Mouse (Mus musculus) megakaryocyte, embryonic 14.5 days (primary cell): ENCODE data around the gene Fam219a. TPM values are rescaled to one million over a fixed set of nuclear protein-coding genes. Genes with fewer than 3 reads are reported as not detected.

Experiments
- H3K27me3 ChIP-seq: replicated peaks from 2 replicates; pipeline ENCODE3; 2012; ENCODE audit warnings: inconsistent platforms
- H3K36me3 ChIP-seq: replicated peaks from 2 replicates; pipeline ENCODE3; 2012; ENCODE audit warnings: low read length, inconsistent platforms, mixed read lengths
- H3K4me1 ChIP-seq: 2 replicates; pipeline ENCODE4 v1.6.1; 2012; ENCODE audit warnings: inconsistent platforms
- H3K4me3 ChIP-seq: replicated peaks from 2 replicates; pipeline ENCODE3; 2012; ENCODE audit warnings: moderate library complexity, mild to moderate bottlenecking, inconsistent platforms
- H3K9me3 ChIP-seq: 2 replicates; pipeline ENCODE4 v1.6.1; 2012; ENCODE audit warnings: inconsistent platforms
- FLI1 ChIP-seq: IDR thresholded peaks from 2 replicates; pipeline ENCODE4 v1.6.1; 2012; ENCODE audit warnings: low read length, inconsistent platforms, mixed read lengths
- GATA1 ChIP-seq: IDR thresholded peaks from 3 replicates; pipeline ENCODE4 v1.6.1; 2012; ENCODE audit warnings: mixed read lengths, low read length, inconsistent platforms, borderline replicate concordance
- polyA plus RNA-seq: library from polyadenylated mRNA; stranded (reverse); fragments of >175 nt; gene quantifications from 2 replicates; pipeline ENCODE4 v1.2.3, GENCODE M21; 2012; ENCODE audit warnings: low replicate concordance; ENCODE audit not compliant: insufficient read depth

Fam219a gene
- polyA plus RNA-seq, 1 experiment, result 13.5 TPM

GRCm38 (mm10) chr4:41498921-41499391 lies 70.4 kb downstream of the Fam219a start:
- Histone ChIP-seq H3K4me3 (peak overlapping the region; percentile 76), H3K27me3 (peaks cover 93% of the 10 kb centered on the region), H3K9me3 (peaks cover 14% of the 10 kb centered on the region; the same call in 1 of the 2 replicates), H3K36me3 (no peaks in the 10 kb centered on the region), H3K4me1 (peaks cover 32% of the 10 kb centered on the region)
- TF ChIP-seq FLI1, result no peak
- no peak for TF ChIP-seq GATA1

DNA sequence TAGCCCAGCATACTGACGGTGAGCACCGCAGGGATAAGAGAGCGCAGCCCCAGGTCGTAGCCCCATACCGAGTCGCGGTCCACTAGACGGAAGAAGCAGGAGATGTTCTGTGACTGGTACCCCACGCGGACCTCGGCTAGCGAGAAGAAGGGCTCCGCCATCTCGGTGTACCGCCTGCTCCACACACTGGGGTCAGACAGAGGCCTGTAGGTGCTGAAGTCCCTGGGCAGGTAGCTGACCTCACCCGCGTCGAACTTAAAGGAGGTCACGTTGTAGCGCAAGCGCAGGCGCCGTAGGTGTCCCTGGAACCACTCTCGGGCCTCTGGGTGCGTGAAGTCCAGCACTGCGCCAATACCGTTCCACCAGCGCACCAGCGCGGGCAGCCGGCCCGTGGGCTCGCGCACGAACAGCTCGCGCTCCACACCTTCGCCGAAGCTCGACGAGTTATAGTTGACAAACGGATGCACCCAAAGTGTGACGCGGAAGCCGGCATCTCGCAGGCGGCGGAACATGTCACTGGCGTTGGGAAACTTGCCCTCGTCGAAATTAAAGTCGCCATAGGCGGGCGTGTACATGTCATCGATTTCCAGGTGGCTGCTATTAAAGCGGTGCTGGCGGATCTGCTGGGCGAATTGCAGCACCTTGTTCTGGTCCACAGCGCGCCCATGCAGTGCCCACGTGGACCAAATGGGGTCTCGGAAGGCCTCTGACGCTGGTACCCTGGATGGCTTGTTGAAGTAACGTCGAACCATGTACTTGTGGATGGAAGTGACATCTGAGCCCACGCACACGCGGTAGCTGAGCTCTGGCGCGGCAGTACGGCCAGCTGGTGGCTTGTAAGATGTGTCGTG lies 71.1 kb downstream of the Fam219a start:
- peaks cover 97% of the 10 kb centered on the region for H3K27me3 ChIP-seq
- H3K4me1 ChIP-seq, result peaks cover 31% of the 10 kb centered on the region
- H3K36me3 ChIP-seq, result no peaks in the 10 kb centered on the region
- TF ChIP-seq GATA1 (no peak), FLI1 (no peak)
- H3K4me3 ChIP-seq, result peak overlapping the region; percentile 76
- H3K9me3 ChIP-seq, result peaks cover 10% of the 10 kb centered on the region; the same call in 1 of the 2 replicates

DNA sequence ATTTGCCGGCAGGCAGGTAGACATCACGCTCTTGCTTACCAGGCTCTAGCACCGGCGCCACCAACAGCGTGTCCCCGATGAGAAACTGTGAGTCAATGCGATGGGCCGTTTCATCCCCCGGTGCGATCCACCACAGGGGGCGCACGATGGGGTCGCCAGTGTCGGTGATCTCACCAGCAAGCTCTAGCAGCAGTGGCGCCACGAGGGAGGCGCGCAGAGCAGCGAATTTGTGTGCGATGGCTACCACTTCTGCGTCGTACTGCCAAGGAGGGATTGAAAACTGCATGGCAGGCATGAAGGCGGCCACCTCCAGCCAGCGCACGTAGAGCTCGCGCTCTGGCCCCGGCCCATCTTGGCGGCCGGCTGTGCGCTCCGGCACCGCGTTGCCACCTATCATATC lies 71.8 kb downstream of the Fam219a start:
- H3K4me1 ChIP-seq, result peaks cover 24% of the 10 kb centered on the region
- no peaks in the 10 kb centered on the region for H3K36me3 ChIP-seq
- H3K9me3 ChIP-seq, result peaks cover 9% of the 10 kb centered on the region; the same call in 1 of the 2 replicates
- TF ChIP-seq GATA1 (no peak), FLI1 (no peak)
- H3K4me3 ChIP-seq, result peak overlapping the region; percentile 69
- H3K27me3 ChIP-seq, result peaks cover 96% of the 10 kb centered on the region

DNA sequence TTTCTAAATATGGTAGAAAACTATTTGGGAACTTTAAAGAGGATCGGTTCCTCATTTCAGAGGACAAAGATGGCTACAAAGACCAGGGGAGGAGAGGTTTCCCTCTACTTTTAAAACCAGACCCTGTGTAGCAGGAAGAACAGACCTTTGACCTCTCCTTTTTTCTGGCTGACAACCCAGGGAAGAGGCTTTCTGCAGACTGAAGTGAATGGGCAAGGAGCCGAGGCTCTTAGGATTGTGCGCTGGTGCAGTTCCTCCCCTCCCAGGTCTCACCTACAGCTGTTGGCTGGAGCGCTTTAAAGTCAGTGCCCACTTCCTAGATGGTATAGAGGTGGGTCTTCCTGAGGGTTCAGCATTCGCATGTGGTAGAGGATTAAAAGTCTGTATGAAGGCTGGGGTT lies 72.3 kb downstream of the Fam219a start:
- Histone ChIP-seq H3K9me3 (peaks cover 9% of the 10 kb centered on the region; the same call in 1 of the 2 replicates), H3K36me3 (no peaks in the 10 kb centered on the region), H3K4me3 (no peak overlapping the region), H3K4me1 (peaks cover 21% of the 10 kb centered on the region), H3K27me3 (peaks cover 91% of the 10 kb centered on the region)
- TF ChIP-seq FLI1 (no peak), GATA1 (no peak)

- H3K9me3 ChIP-seq, result peaks cover 9% of the 10 kb centered on the region; the same call in 1 of the 2 replicates
- H3K4me3 ChIP-seq, result no peak overlapping the region
- H3K36me3 ChIP-seq, result no peaks in the 10 kb centered on the region
- TF ChIP-seq FLI1 (no peak), GATA1 (no peak)
- H3K27me3 ChIP-seq, result peaks cover 79% of the 10 kb centered on the region
- peaks cover 21% of the 10 kb centered on the region for H3K4me1 ChIP-seq
These were observed 73.5 kb downstream of the Fam219a start for GRCm38 (mm10) chr4:41495850-41496249.

DNA sequence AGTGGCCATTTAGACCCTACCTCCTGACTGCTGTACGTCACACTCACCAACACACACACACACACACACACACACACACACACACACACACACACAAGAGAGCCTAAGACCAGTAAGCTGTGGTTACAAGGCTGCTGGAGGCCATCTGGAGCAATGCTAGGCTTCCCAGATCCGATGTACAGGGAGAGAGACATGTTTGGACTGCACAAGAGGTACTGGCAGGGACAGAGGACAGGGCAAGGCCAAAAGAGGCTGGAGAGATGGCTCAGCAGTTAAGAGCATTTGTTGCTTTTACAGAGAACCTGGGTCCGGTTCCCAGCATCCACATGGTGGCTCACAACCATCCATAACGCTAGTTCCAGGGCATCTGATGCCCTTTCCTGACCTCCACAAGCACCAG lies 74.3 kb downstream of the Fam219a start:
- TF ChIP-seq GATA1 (no peak), FLI1 (no peak)
- peaks cover 73% of the 10 kb centered on the region for H3K27me3 ChIP-seq
- peaks cover 21% of the 10 kb centered on the region for H3K4me1 ChIP-seq

DNA sequence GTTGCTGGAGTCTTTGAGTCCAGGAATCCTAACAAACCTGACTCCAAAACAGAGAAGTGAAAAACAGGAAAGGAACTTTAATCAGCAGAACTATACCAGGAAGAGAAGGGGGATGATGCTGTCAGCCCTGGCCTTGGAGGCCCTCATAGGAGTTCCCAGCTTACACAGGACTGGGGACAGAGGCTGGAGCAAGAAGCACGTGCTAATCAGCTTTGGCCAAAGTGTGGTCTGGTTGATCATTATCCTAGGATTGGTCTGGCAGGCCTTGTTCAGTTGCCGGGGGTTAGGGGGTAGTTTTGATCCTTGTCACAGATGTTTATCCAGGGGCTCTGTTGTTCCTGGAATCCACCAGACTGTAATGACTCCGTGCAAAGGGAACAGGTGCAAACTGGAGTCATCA lies 75.0 kb downstream of the Fam219a start:
- no peaks in the 10 kb centered on the region for H3K36me3 ChIP-seq
- TF ChIP-seq FLI1 (no peak), GATA1 (no peak)
- peaks cover 67% of the 10 kb centered on the region for H3K27me3 ChIP-seq
- H3K9me3 ChIP-seq, result peaks cover 9% of the 10 kb centered on the region; the same call in 1 of the 2 replicates
- H3K4me3 ChIP-seq, result no peak overlapping the region
- peaks cover 21% of the 10 kb centered on the region for H3K4me1 ChIP-seq

More for the DNA sequence above, 74.3 kb downstream of the Fam219a start:
- peaks cover 9% of the 10 kb centered on the region; the same call in 1 of the 2 replicates for H3K9me3 ChIP-seq
- H3K4me3 ChIP-seq, result no peak overlapping the region
- H3K36me3 ChIP-seq, result no peaks in the 10 kb centered on the region

GRCm38 (mm10) chr4:41493464-41494116 lies 75.7 kb downstream of the Fam219a start:
- Histone ChIP-seq H3K4me1 (peaks cover 13% of the 10 kb centered on the region), H3K9me3 (peaks cover under 1% of the 10 kb centered on the region; the same call in 1 of the 2 replicates), H3K27me3 (peaks cover 59% of the 10 kb centered on the region), H3K36me3 (no peaks in the 10 kb centered on the region), H3K4me3 (no peak overlapping the region)
- TF ChIP-seq GATA1 (no peak), FLI1 (no peak)

GRCm38 (mm10) chr4:41492951-41493350 lies 76.4 kb downstream of the Fam219a start:
- H3K4me3 ChIP-seq, result no peak overlapping the region

GRCm38 (mm10) chr4:41481601-41482017 lies 87.7 kb downstream of the Fam219a start:
- Histone ChIP-seq H3K4me1 (no peaks in the 10 kb centered on the region), H3K36me3 (peaks cover 46% of the 10 kb centered on the region), H3K4me3 (no peak overlapping the region), H3K27me3 (no peaks in the 10 kb centered on the region), H3K9me3 (peaks cover 3% of the 10 kb centered on the region; the same call in 1 of the 2 replicates)
- TF ChIP-seq FLI1 (no peak), GATA1 (no peak)

More at GRCm38 (mm10) chr4:41492951-41493350, 76.4 kb downstream of the Fam219a start:
- peaks cover 53% of the 10 kb centered on the region for H3K27me3 ChIP-seq
- peaks cover 7% of the 10 kb centered on the region for H3K4me1 ChIP-seq
- H3K9me3 ChIP-seq, result no peaks in the 10 kb centered on the region
- H3K36me3 ChIP-seq, result no peaks in the 10 kb centered on the region
- TF ChIP-seq GATA1 (no peak), FLI1 (no peak)
